Mouse (Mus musculus): ENCODE results near the gene Hikeshi. TPM values are rescaled to one million over a fixed set of nuclear protein-coding genes. Genes with fewer than 3 reads are reported as not detected.

Gene Hikeshi
- polyA plus RNA-seq, 1 experiment from 2014 or later: 129 TPM

- H3K36me3 ChIP-seq: peaks cover 88% of the 10 kb centered on the region
- WGBS: 96% methylated on average over 1 of the region's 1 CpGs
- ATAC-seq (ENCODE audit: insufficient number of reproducible peaks, insufficient read depth, low FRiP score, low TSS enrichment, low read depth): no peak
- no peaks in the 10 kb centered on the region for H3K4me1 ChIP-seq (replicated peaks)
- H3K9me3 ChIP-seq: no peaks in the 10 kb centered on the region
- no peak overlapping the region for H3K4me2 ChIP-seq
- no peaks in the 10 kb centered on the region for H3K27me3 ChIP-seq
- no peak overlapping the region for H3K9ac ChIP-seq (replicated peaks)
- H3K27ac ChIP-seq: no peak overlapping the region
- H3K4me3 ChIP-seq (replicated peaks): no peak overlapping the region
These were observed 25.8 kb upstream of the Hikeshi start for GRCm38 (mm10) chr7:89966771-89967170.

- Histone ChIP-seq H3K4me3 (replicated peaks) (no peak overlapping the region), H3K4me1 (replicated peaks) (no peaks in the 10 kb centered on the region), H3K27me3 (no peaks in the 10 kb centered on the region), H3K36me3 (peaks cover 86% of the 10 kb centered on the region), H3K4me2 (no peak overlapping the region), H3K27ac (no peak overlapping the region), H3K9ac (replicated peaks) (no peak overlapping the region), H3K9me3 (no peaks in the 10 kb centered on the region)
- no peak for ATAC-seq (ENCODE audit: insufficient number of reproducible peaks, insufficient read depth, low FRiP score, low TSS enrichment, low read depth)
These were observed 22.1 kb upstream of the Hikeshi start for GRCm38 (mm10) chr7:89963135-89963534.

- peaks cover 73% of the 10 kb centered on the region for H3K36me3 ChIP-seq
- ATAC-seq (ENCODE audit: insufficient number of reproducible peaks, insufficient read depth, low FRiP score, low TSS enrichment, low read depth): no peak
- no peak overlapping the region for H3K4me3 ChIP-seq (replicated peaks)
These were observed 16.3 kb upstream of the Hikeshi start for GRCm38 (mm10) chr7:89957300-89957699.

GRCm38 (mm10) chr7:89954261-89954660, 13.3 kb upstream of the Hikeshi start:
- Histone ChIP-seq H3K9ac (replicated peaks) (no peak overlapping the region), H3K4me2 (no peak overlapping the region), H3K27ac (no peak overlapping the region), H3K4me1 (replicated peaks) (no peaks in the 10 kb centered on the region), H3K27me3 (no peaks in the 10 kb centered on the region), H3K36me3 (peaks cover 47% of the 10 kb centered on the region), H3K4me3 (replicated peaks) (no peak overlapping the region), H3K9me3 (no peaks in the 10 kb centered on the region)
- WGBS: 87% methylated on average over 5 of the region's 5 CpGs
- no peak for ATAC-seq (ENCODE audit: insufficient number of reproducible peaks, insufficient read depth, low FRiP score, low TSS enrichment, low read depth)

More at GRCm38 (mm10) chr7:89957300-89957699, 16.3 kb upstream of the Hikeshi start:
- H3K4me1 ChIP-seq (replicated peaks): no peaks in the 10 kb centered on the region
- no peak overlapping the region for H3K4me2 ChIP-seq
- no peak overlapping the region for H3K27ac ChIP-seq
- H3K27me3 ChIP-seq: no peaks in the 10 kb centered on the region
- 41% methylated on average over 5 of the region's 5 CpGs for WGBS
- H3K9ac ChIP-seq (replicated peaks): no peak overlapping the region
- no peaks in the 10 kb centered on the region for H3K9me3 ChIP-seq

- no peak overlapping the region for H3K27ac ChIP-seq
- no peaks in the 10 kb centered on the region for H3K27me3 ChIP-seq
- H3K36me3 ChIP-seq: peaks cover 5% of the 10 kb centered on the region
- H3K9ac ChIP-seq (replicated peaks): no peak overlapping the region
- no peak overlapping the region for H3K4me2 ChIP-seq
- no peaks in the 10 kb centered on the region for H3K4me1 ChIP-seq (replicated peaks)
- ATAC-seq (ENCODE audit: insufficient number of reproducible peaks, insufficient read depth, low FRiP score, low TSS enrichment, low read depth): no peak
- H3K9me3 ChIP-seq: no peaks in the 10 kb centered on the region
- no peak overlapping the region for H3K4me3 ChIP-seq (replicated peaks)
- WGBS: 76% methylated on average over 4 of the region's 4 CpGs
These were observed 8.4 kb upstream of the Hikeshi start for GRCm38 (mm10) chr7:89949403-89949802.

- Histone ChIP-seq H3K36me3 (no peaks in the 10 kb centered on the region), H3K9me3 (no peaks in the 10 kb centered on the region), H3K27ac (no peak overlapping the region), H3K27me3 (no peaks in the 10 kb centered on the region), H3K4me1 (replicated peaks) (no peaks in the 10 kb centered on the region), H3K4me3 (replicated peaks) (no peak overlapping the region), H3K4me2 (no peak overlapping the region), H3K9ac (replicated peaks) (no peak overlapping the region)
- 87% methylated on average over 7 of the region's 7 CpGs for WGBS
- no peak for ATAC-seq (ENCODE audit: insufficient number of reproducible peaks, insufficient read depth, low FRiP score, low TSS enrichment, low read depth)
These were observed 7.0 kb upstream of the Hikeshi start for GRCm38 (mm10) chr7:89948026-89948425.

GRCm38 (mm10) chr7:89939497-89940353, 1.3 kb downstream of the Hikeshi start:
- no peak overlapping the region for H3K27ac ChIP-seq
- no peaks in the 10 kb centered on the region for H3K9me3 ChIP-seq
- H3K4me2 ChIP-seq: peak overlapping the region; percentile 68
- peaks cover 8% of the 10 kb centered on the region for H3K4me1 ChIP-seq (replicated peaks)
- peak overlapping the region; percentile 78; the same call in 1 of the 2 replicates for H3K9ac ChIP-seq (replicated peaks)
- peaks cover 2% of the 10 kb centered on the region; the same call in 1 of the 2 replicates for H3K36me3 ChIP-seq
- H3K27me3 ChIP-seq: no peaks in the 10 kb centered on the region
- ATAC-seq (ENCODE audit: insufficient number of reproducible peaks, insufficient read depth, low FRiP score, low TSS enrichment, low read depth): no peak
- peak overlapping the region; percentile 82 for H3K4me3 ChIP-seq (replicated peaks)
- WGBS: 56% methylated on average over 15 of the region's 15 CpGs

- Histone ChIP-seq H3K4me3 (replicated peaks) (no peak overlapping the region), H3K9ac (replicated peaks) (no peak overlapping the region), H3K27ac (no peak overlapping the region), H3K4me2 (no peak overlapping the region), H3K27me3 (no peaks in the 10 kb centered on the region), H3K4me1 (replicated peaks) (no peaks in the 10 kb centered on the region), H3K9me3 (no peaks in the 10 kb centered on the region), H3K36me3 (peaks cover 40% of the 10 kb centered on the region)
- no peak for ATAC-seq (ENCODE audit: insufficient number of reproducible peaks, insufficient read depth, low FRiP score, low TSS enrichment, low read depth)
- 93% methylated on average over 15 of the region's 15 CpGs for WGBS
These were observed 17.4 kb downstream of the Hikeshi start for GRCm38 (mm10) chr7:89923441-89924180.

- WGBS: 84% methylated on average over 4 of the region's 4 CpGs
- peaks cover 27% of the 10 kb centered on the region for H3K36me3 ChIP-seq
- no peaks in the 10 kb centered on the region for H3K9me3 ChIP-seq
- H3K9ac ChIP-seq (replicated peaks): no peak overlapping the region
- H3K4me2 ChIP-seq: no peak overlapping the region
- no peak overlapping the region for H3K27ac ChIP-seq
- H3K4me3 ChIP-seq (replicated peaks): no peak overlapping the region
- ATAC-seq (ENCODE audit: insufficient number of reproducible peaks, insufficient read depth, low FRiP score, low TSS enrichment, low read depth): no peak
- H3K27me3 ChIP-seq: no peaks in the 10 kb centered on the region
- H3K4me1 ChIP-seq (replicated peaks): no peaks in the 10 kb centered on the region
These were observed 23.2 kb downstream of the Hikeshi start for GRCm38 (mm10) chr7:89917776-89918175.

- no peaks in the 10 kb centered on the region for H3K27me3 ChIP-seq
- no peak overlapping the region for H3K4me3 ChIP-seq (replicated peaks)
- WGBS: 92% methylated on average over 5 of the region's 5 CpGs
- no peaks in the 10 kb centered on the region for H3K4me1 ChIP-seq (replicated peaks)
- H3K27ac ChIP-seq: no peak overlapping the region
- H3K9me3 ChIP-seq: no peaks in the 10 kb centered on the region
- H3K9ac ChIP-seq (replicated peaks): no peak overlapping the region
- ATAC-seq (ENCODE audit: insufficient number of reproducible peaks, insufficient read depth, low FRiP score, low TSS enrichment, low read depth): no peak
- H3K36me3 ChIP-seq: peaks cover 27% of the 10 kb centered on the region
- H3K4me2 ChIP-seq: no peak overlapping the region
These were observed 24.3 kb downstream of the Hikeshi start for GRCm38 (mm10) chr7:89916711-89917110.

GRCm38 (mm10) chr7:89913432-89914158, 27.4 kb downstream of the Hikeshi start:
- H3K4me2 ChIP-seq: no peak overlapping the region
- H3K4me3 ChIP-seq (replicated peaks): no peak overlapping the region
- no peak overlapping the region for H3K27ac ChIP-seq
- H3K27me3 ChIP-seq: no peaks in the 10 kb centered on the region
- no peak for ATAC-seq (ENCODE audit: insufficient number of reproducible peaks, insufficient read depth, low FRiP score, low TSS enrichment, low read depth)
- H3K36me3 ChIP-seq: peaks cover 12% of the 10 kb centered on the region
- H3K9ac ChIP-seq (replicated peaks): no peak overlapping the region
- H3K9me3 ChIP-seq: no peaks in the 10 kb centered on the region
- WGBS: 54% methylated on average over 3 of the region's 3 CpGs
- peaks cover 12% of the 10 kb centered on the region for H3K4me1 ChIP-seq (replicated peaks)

Measured in limb, embryonic 12.5 days (tissue).